8 mouse cellular contexts compared by ENCODE assay signal in the genomic region with DNA sequence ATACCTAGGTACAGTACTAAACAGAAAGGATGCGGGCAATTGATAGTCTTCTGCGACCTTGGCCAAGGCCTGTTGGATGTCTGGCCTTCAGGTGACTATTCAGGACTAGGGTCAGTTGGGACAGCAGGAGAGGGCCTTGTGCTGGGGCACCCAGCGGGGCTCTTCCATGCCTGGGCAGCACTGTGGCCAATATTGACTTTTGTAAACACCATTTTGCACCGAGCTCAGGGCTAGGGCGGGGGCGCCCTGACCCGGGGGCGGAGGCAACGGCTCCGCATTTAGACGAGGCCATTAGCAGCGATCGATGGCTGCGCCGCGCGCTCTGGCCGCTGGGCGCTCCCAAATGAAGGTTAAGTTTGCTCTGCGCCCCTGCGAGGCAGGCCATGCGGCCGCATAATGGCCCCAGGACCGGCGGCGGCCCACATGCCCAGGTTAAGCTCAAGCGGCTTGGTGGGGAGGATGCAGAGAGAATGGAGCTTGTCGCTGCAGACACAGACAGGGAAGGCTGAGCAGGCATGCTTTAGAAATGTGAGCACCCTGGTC.
DNase-seq lines count a peak whose midpoint lies in the region; ATAC-seq lines count a peak whose summit lies in the region.

No protein-coding gene starts in this region.

- no peak overlapping the region for H3K4me3 ChIP-seq in heart, embryonic 12.5 days
- peak overlapping the region; percentile 32; the same call in 1 of the 2 replicates for H3K4me3 ChIP-seq in embryonic facial prominence, embryonic 10.5 days
- no peak overlapping the region for H3K4me3 ChIP-seq in intestine, embryonic 16.5 days (ENCODE audit: low read length)
- H3K4me3 ChIP-seq in neural tube, embryonic 11.5 days (ENCODE audit: low read depth, low read length) = no peak overlapping the region

- no peaks in the 10 kb centered on the region for H3K36me3 ChIP-seq in heart, embryonic 12.5 days
- H3K36me3 ChIP-seq in embryonic facial prominence, embryonic 10.5 days (replicated peaks) = no peaks in the 10 kb centered on the region
- no peaks in the 10 kb centered on the region for H3K36me3 ChIP-seq in intestine, embryonic 16.5 days (ENCODE audit: control insufficient read depth, insufficient read depth, low read length)
- H3K36me3 ChIP-seq in neural tube, embryonic 11.5 days (ENCODE audit: control insufficient read depth, insufficient read depth, low read length) = no peaks in the 10 kb centered on the region

- no peaks in the 10 kb centered on the region for H3K9me3 ChIP-seq in heart, embryonic 12.5 days (replicated peaks)
- H3K9me3 ChIP-seq in embryonic facial prominence, embryonic 10.5 days = no peaks in the 10 kb centered on the region
- no peaks in the 10 kb centered on the region for H3K9me3 ChIP-seq in intestine, embryonic 16.5 days (ENCODE audit: control insufficient read depth, low read length)
- no peaks in the 10 kb centered on the region for H3K9me3 ChIP-seq in neural tube, embryonic 11.5 days (ENCODE audit: control insufficient read depth, low read length)

- no peak overlapping the region for H3K27ac ChIP-seq in heart, embryonic 12.5 days (ENCODE audit: poor library complexity, severe bottlenecking)
- peak overlapping the region; percentile 70 for H3K27ac ChIP-seq in embryonic facial prominence, embryonic 10.5 days (replicated peaks)
- no peak overlapping the region for H3K27ac ChIP-seq in intestine, embryonic 16.5 days (ENCODE audit: low read length)
- H3K27ac ChIP-seq in neural tube, embryonic 11.5 days (ENCODE audit: low read depth, low read length) = no peak overlapping the region

- H3K27me3 ChIP-seq in heart, embryonic 12.5 days (replicated peaks) = peaks cover 64% of the 10 kb centered on the region
- peaks cover 66% of the 10 kb centered on the region for H3K27me3 ChIP-seq in embryonic facial prominence, embryonic 10.5 days (replicated peaks; ENCODE audit: low read depth, poor library complexity, severe bottlenecking)
- no peaks in the 10 kb centered on the region for H3K27me3 ChIP-seq in intestine, embryonic 16.5 days (replicated peaks; ENCODE audit: control insufficient read depth, insufficient read depth, low read length)
- H3K27me3 ChIP-seq in neural tube, embryonic 11.5 days (ENCODE audit: control insufficient read depth, insufficient read depth, low read length) = 0 out of 2 replicates have a peak, but pooled peaks cover 6% of the 10 kb centered on the region

- H3K4me1 ChIP-seq in heart, embryonic 12.5 days (replicated peaks) = peaks cover 5% of the 10 kb centered on the region; the same call in 1 of the 2 replicates
- peaks cover 43% of the 10 kb centered on the region for H3K4me1 ChIP-seq in embryonic facial prominence, embryonic 10.5 days
- peaks cover 12% of the 10 kb centered on the region for H3K4me1 ChIP-seq in intestine, embryonic 16.5 days (ENCODE audit: control insufficient read depth, insufficient read depth, low read length)
- peaks cover 4% of the 10 kb centered on the region for H3K4me1 ChIP-seq in neural tube, embryonic 11.5 days (ENCODE audit: control insufficient read depth, insufficient read depth, low read length)

- intact Hi-C loops in heart, postnatal 25 days (cut with DNase I) = loop anchor here (5.0 kb wide), 1 partner anchor 299 kb away; no protein-coding TSS in a partner anchor

- no peak overlapping the region for H3K9ac ChIP-seq in heart, embryonic 12.5 days
- H3K9ac ChIP-seq in intestine, embryonic 16.5 days (ENCODE audit: low read depth, low read length) = peak overlapping the region; percentile 36; the same call in 1 of the 2 replicates
- H3K9ac ChIP-seq in neural tube, embryonic 11.5 days (ENCODE audit: low read length) = no peak overlapping the region

- peak; percentile 23; the same call in 1 of the 2 replicates for ATAC-seq in heart, embryonic 12.5 days (ENCODE audit: insufficient number of reproducible peaks, low FRiP score)
- ATAC-seq in intestine, embryonic 16.5 days = 0 out of 2 replicates have a peak, but pooled peaks have one; percentile 1
- peak; percentile 18; the same call in 1 of the 2 replicates for ATAC-seq in neural tube, embryonic 11.5 days (ENCODE audit: insufficient read depth, low FRiP score, low TSS enrichment)
- ATAC-seq in erythroid progenitor cell, adult 5-6 weeks (replicated peaks; ENCODE audit: low FRiP score, poor library complexity, severe bottlenecking) = no peak
- no peak for ATAC-seq in inflammation-experienced regulatory T-cells, adult 6 months

- peak overlapping the region; percentile 27 for H3K4me2 ChIP-seq in heart, embryonic 12.5 days
- H3K4me2 ChIP-seq in intestine, embryonic 16.5 days (ENCODE audit: low read depth, low read length) = peak overlapping the region; percentile 34; the same call in 1 of the 2 replicates
- peak overlapping the region; percentile 27; the same call in 1 of the 2 replicates for H3K4me2 ChIP-seq in neural tube, embryonic 11.5 days (ENCODE audit: low read depth)

- 10% methylated on average over 28 of the region's 28 CpGs for WGBS in heart, embryonic 12.5 days
- WGBS in embryonic facial prominence, embryonic 10.5 days = 9% methylated on average over 28 of the region's 28 CpGs
- WGBS in intestine, embryonic 16.5 days = 16% methylated on average over 28 of the region's 28 CpGs
- WGBS in neural tube, embryonic 11.5 days = 7% methylated on average over 28 of the region's 28 CpGs

- DNase-seq in heart, postnatal 25 days (ENCODE audit: low spot score) = no peak
- peak; percentile 78 for DNase-seq in embryonic facial prominence, embryonic 10.5 days (ENCODE audit: low spot score)
- peak; percentile 73 for DNase-seq in neural tube, embryonic 11.5 days (ENCODE audit: low spot score)
- no peak for DNase-seq in frontal cortex, postnatal 36 days (ENCODE audit: low spot score in 2 of 2)

Comparison
In these comparisons a context has a peak if more than half of its experiments do, and no peak if none do; other contexts are left out.
1. ATAC-seq: peak in heart, embryonic 12.5 days (single experiment), intestine, embryonic 16.5 days (single experiment) and neural tube, embryonic 11.5 days (single experiment); none in erythroid progenitor cell, adult 5-6 weeks (single experiment) and inflammation-experienced regulatory T-cells, adult 6 months (single experiment).
2. DNase-seq: peak in embryonic facial prominence, embryonic 10.5 days (single experiment) and neural tube, embryonic 11.5 days (single experiment); none in heart, postnatal 25 days (single experiment) and frontal cortex, postnatal 36 days (0 of 2).
3. Peak in every context shown above with its lines, with median percentiles within 50 percentile points of each other: H3K4me2 ChIP-seq.